Mouse (Mus musculus): ENCODE data around the gene Ccdc183. TPM values are rescaled to one million over a fixed set of nuclear protein-coding genes. Genes with fewer than 3 reads are reported as not detected.

The Ccdc183 gene
- polyA plus RNA-seq, 1 experiment from 2014 or later = 0.09 TPM

DNA sequence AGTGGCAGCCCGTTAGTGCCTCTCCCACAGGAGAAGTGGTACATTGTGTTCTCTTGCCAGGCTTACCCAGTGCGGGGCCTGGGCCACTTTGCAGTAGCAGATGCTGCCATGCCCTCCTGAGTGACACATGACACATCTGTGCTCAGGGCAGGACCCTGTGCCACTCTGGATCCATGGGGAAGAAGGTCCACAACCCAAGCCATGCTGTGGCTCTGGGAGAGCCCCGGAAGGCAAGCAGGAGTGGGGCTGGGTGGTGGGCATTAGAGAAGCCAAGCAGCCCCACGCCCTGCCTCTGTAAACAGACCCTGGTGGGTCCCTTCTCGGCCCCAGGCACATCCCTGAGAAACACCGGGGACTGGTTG is 34.4 kb downstream of the Ccdc183 start:
- H3K9me3 ChIP-seq (replicated peaks) = no peaks in the 10 kb centered on the region
- peaks cover 21% of the 10 kb centered on the region for H3K36me3 ChIP-seq
- no peak for ATAC-seq (replicated peaks; ENCODE audit: insufficient number of reproducible peaks, insufficient read depth, low FRiP score, low read depth)
- H3K27ac ChIP-seq = no peak overlapping the region
- H3K27me3 ChIP-seq = peaks cover 33% of the 10 kb centered on the region
- no peak overlapping the region for H3K9ac ChIP-seq
- no peak overlapping the region for H3K4me2 ChIP-seq
- no peak overlapping the region for H3K4me3 ChIP-seq
- H3K4me1 ChIP-seq (replicated peaks) = peaks cover 57% of the 10 kb centered on the region
- WGBS = 82% methylated on average over 6 of the region's 6 CpGs

- no peak for ATAC-seq (replicated peaks; ENCODE audit: insufficient number of reproducible peaks, insufficient read depth, low FRiP score, low read depth)
- Histone ChIP-seq H3K4me1 (replicated peaks) (peaks cover 60% of the 10 kb centered on the region), H3K9ac (no peak overlapping the region), H3K4me2 (no peak overlapping the region), H3K27me3 (peaks cover 38% of the 10 kb centered on the region), H3K9me3 (replicated peaks) (no peaks in the 10 kb centered on the region), H3K4me3 (no peak overlapping the region), H3K27ac (no peak overlapping the region), H3K36me3 (peaks cover 21% of the 10 kb centered on the region)
- 47% methylated on average over 12 of the region's 12 CpGs for WGBS
Observed at GRCm38 (mm10) chr2:25582466-25583119, 34.9 kb downstream of the Ccdc183 start.

DNA sequence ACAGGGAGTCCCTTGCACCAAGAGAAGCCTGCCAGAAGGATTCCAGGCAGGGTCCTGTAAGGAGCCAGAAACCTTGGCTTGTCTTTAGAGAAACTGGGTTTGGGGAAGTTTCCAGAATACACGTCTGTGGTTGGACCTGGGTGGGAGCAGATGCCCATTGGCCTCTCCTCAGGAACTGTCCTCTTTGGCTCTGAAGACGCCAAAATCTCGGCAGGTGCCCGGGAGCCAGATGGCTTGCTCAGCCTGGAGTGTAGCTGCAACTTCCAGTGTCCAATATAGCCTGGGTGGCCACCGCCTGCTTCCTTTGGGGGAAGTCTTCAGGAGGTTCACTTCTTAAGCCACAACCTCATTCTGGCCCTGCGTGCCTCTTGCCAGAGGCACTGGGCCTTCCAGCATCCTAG is 35.6 kb downstream of the Ccdc183 start:
- peak overlapping the region; percentile 76 for H3K4me2 ChIP-seq
- H3K9me3 ChIP-seq (replicated peaks) = no peaks in the 10 kb centered on the region
- WGBS = 26% methylated on average over 6 of the region's 6 CpGs
- no peak overlapping the region for H3K4me3 ChIP-seq
- H3K9ac ChIP-seq = no peak overlapping the region
- H3K36me3 ChIP-seq = peaks cover 21% of the 10 kb centered on the region
- no peak overlapping the region for H3K27ac ChIP-seq
- peaks cover 60% of the 10 kb centered on the region for H3K4me1 ChIP-seq (replicated peaks)
- H3K27me3 ChIP-seq = peaks cover 45% of the 10 kb centered on the region
- no peak for ATAC-seq (replicated peaks; ENCODE audit: insufficient number of reproducible peaks, insufficient read depth, low FRiP score, low read depth)

- Histone ChIP-seq H3K9me3 (replicated peaks) (no peaks in the 10 kb centered on the region), H3K27me3 (peaks cover 50% of the 10 kb centered on the region), H3K4me2 (peak within 1 kb of the TSS; percentile 76), H3K4me3 (peak within 1 kb of the TSS; percentile 46), H3K4me1 (replicated peaks) (peaks cover 56% of the 10 kb centered on the region), H3K9ac (0 out of 2 replicates have a peak within 1 kb of the TSS, but pooled peaks have one; percentile 34), H3K27ac (no peak within 1 kb of the TSS), H3K36me3 (peaks cover 17% of the 10 kb centered on the region)
- peak; percentile 70 for ATAC-seq (replicated peaks; ENCODE audit: insufficient number of reproducible peaks, insufficient read depth, low FRiP score, low read depth)
- 5% methylated on average over 19 of the region's 19 CpGs for WGBS
Observed at GRCm38 (mm10) chr2:25581294-25581864, 36.1 kb downstream of the Ccdc183 start, which contains the start of gene Ajm1. TSS of gene Ajm1 (minus strand) at chr2:25581757.

DNA sequence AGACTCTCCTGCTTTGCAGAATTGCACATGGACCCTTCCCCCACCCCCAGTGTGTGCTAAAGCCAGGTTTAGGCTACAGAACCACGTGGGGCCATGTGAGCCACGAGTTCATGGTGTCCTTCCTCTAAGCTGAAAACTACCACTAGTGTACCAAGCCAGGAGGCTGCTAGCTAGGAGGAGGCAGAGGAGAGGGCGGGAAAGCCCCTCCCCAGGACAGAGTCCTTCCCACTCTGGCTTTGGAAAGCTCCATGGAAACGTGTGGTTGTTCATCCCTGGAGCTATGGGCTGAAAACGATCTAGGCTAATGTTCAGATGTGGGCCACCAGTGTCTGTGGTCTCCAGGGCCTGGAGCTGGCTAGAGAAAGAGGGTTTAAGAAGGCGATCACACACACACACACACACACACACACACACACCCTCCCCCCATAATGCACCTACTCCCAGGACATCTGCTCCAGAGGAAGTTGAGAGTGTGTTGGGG is 36.8 kb downstream of the Ccdc183 start:
- ATAC-seq (replicated peaks; ENCODE audit: insufficient number of reproducible peaks, insufficient read depth, low FRiP score, low read depth) = no peak
- Histone ChIP-seq H3K36me3 (peaks cover 17% of the 10 kb centered on the region), H3K9me3 (replicated peaks) (no peaks in the 10 kb centered on the region), H3K9ac (no peak overlapping the region), H3K4me1 (replicated peaks) (peaks cover 62% of the 10 kb centered on the region), H3K27me3 (peaks cover 55% of the 10 kb centered on the region), H3K4me3 (no peak overlapping the region), H3K4me2 (no peak overlapping the region; the same call in 1 of the 2 replicates), H3K27ac (no peak overlapping the region)
- WGBS = 40% methylated on average over 6 of the region's 6 CpGs

DNA sequence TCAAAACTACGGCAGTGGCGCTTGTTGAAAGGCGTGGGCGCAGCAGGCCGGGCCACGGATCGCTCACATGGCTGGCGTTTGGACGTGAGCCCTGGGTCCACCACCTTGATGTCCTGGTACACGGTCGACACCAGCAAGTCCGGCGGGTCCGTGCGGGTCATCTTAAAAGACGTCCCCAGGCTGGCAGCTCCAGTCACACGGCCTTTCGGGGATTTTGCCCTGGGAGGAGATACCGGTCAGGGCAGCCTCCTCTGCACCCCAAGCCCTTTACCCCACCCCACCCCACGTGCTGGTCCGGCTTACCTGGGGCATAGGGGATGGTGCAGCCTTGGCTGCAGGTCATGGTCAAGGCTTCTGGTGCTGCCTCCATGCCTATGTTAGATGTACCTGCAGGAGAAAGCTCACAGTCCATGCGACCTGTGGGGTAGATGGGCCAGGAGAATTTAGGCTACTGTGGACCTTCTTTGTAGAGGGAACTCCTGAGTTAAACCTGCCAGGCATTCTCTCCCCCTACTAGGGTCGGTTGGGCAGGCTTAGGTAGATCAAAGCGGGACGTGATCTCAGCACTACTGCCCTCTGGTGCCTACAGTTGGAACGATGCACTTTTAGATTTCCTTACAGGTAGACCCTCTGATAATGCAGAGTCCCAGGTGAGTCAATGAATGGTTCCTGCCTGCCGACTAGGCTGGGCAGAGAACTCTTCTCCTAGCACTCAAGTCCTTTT is 37.6 kb downstream of the Ccdc183 start:
- H3K4me3 ChIP-seq = peak overlapping the region; percentile 31
- no peak overlapping the region for H3K27ac ChIP-seq
- H3K9ac ChIP-seq = no peak overlapping the region
- peaks cover 66% of the 10 kb centered on the region for H3K4me1 ChIP-seq (replicated peaks)
- WGBS = 6% methylated on average over 27 of the region's 27 CpGs
- peaks cover 55% of the 10 kb centered on the region for H3K27me3 ChIP-seq
- H3K9me3 ChIP-seq (replicated peaks) = no peaks in the 10 kb centered on the region
- H3K36me3 ChIP-seq = peaks cover 13% of the 10 kb centered on the region
- ATAC-seq (replicated peaks; ENCODE audit: insufficient number of reproducible peaks, insufficient read depth, low FRiP score, low read depth) = no peak
- H3K4me2 ChIP-seq = peak overlapping the region; percentile 51

DNA sequence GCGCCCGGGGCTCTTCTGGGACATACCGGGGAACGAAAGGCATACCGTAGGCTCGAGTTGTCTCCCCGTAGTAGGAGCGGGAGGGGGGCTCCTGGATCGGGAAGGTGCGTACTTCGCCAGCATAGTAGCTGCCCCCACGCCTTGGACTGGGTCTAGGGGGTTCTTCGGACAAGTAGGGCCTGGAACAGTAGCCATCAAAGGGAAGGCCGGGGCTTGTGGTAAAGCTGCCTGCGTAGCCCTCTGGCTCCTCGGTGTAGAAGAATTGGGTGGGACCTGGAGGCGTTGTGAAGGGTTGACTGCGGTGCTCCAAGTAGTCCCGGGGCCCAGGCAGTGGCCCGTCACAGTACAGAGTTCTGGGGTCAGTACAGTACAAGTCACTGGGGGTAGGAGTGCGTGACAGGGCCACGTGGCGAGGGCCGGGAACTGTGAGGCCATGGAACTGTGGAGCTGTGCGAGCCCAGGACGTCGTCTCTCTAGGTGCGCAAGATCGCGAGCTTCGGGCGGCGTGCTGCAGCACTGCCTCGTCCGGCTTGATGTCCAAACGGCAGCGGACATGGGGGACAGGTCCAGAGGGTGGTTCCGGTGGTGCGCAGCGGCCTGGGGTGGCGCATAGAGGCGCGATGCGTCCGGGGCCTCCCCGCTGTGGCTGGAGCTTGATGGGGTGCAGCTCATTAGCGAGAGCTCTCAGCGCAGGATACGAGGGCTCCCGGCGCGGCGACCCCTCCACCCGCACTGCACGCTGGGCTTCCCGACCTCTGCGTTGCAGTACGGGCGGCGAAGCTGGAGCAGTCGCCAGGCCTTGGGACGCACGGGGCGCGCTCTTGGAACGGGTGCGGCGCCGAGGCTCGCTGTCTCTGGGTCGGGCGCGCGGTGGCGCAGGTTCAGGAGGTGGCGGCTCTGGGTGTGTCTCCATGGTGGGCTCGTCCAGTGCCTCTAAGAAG is 38.4 kb downstream of the Ccdc183 start:
- no peak overlapping the region for H3K9ac ChIP-seq
- no peaks in the 10 kb centered on the region for H3K9me3 ChIP-seq (replicated peaks)
- H3K27ac ChIP-seq = no peak overlapping the region
- H3K4me1 ChIP-seq (replicated peaks) = peaks cover 68% of the 10 kb centered on the region
- peaks cover 5% of the 10 kb centered on the region for H3K36me3 ChIP-seq
- 4% methylated on average over 77 of the region's 77 CpGs for WGBS
- H3K4me3 ChIP-seq = peak overlapping the region; percentile 31
- peaks cover 55% of the 10 kb centered on the region for H3K27me3 ChIP-seq
- no peak for ATAC-seq (replicated peaks; ENCODE audit: insufficient number of reproducible peaks, insufficient read depth, low FRiP score, low read depth)
- peak overlapping the region; percentile 52 for H3K4me2 ChIP-seq

- peak overlapping the region; percentile 35 for H3K4me3 ChIP-seq
- 5% methylated on average over 75 of the region's 75 CpGs for WGBS
- no peaks in the 10 kb centered on the region for H3K36me3 ChIP-seq
- no peak for ATAC-seq (replicated peaks; ENCODE audit: insufficient number of reproducible peaks, insufficient read depth, low FRiP score, low read depth)
- H3K27me3 ChIP-seq = peaks cover 55% of the 10 kb centered on the region
- no peaks in the 10 kb centered on the region for H3K9me3 ChIP-seq (replicated peaks)
- peak overlapping the region; percentile 52 for H3K4me2 ChIP-seq
- peaks cover 76% of the 10 kb centered on the region for H3K4me1 ChIP-seq (replicated peaks)
- peak overlapping the region; percentile 26 for H3K9ac ChIP-seq
- no peak overlapping the region for H3K27ac ChIP-seq
Observed at GRCm38 (mm10) chr2:25577951-25578795, 39.3 kb downstream of the Ccdc183 start.

GRCm38 (mm10) chr2:25576965-25577891 is 40.2 kb downstream of the Ccdc183 start:
- Histone ChIP-seq H3K27me3 (peaks cover 55% of the 10 kb centered on the region), H3K9me3 (replicated peaks) (no peaks in the 10 kb centered on the region), H3K27ac (no peak overlapping the region), H3K4me1 (replicated peaks) (peaks cover 79% of the 10 kb centered on the region), H3K4me3 (peak overlapping the region; percentile 35), H3K4me2 (peak overlapping the region; percentile 52), H3K36me3 (no peaks in the 10 kb centered on the region), H3K9ac (0 out of 2 replicates have a peak overlapping the region, but pooled peaks have one; percentile 26)
- no peak for ATAC-seq (replicated peaks; ENCODE audit: insufficient number of reproducible peaks, insufficient read depth, low FRiP score, low read depth)
- 16% methylated on average over 92 of the region's 92 CpGs for WGBS

All from heart, embryonic 15.5 days (tissue).